Mouse (Mus musculus) retina, adult 2 months (tissue): ENCODE data around the gene Stk40.

Experiments
- DNase-seq: peaks from one replicate; pipeline ENCODE4 v3.0.0-alpha.2; 2012; ENCODE audit warnings: low read depth, low spot score

The Stk40 gene

GRCm38 (mm10) chr4:126097711-126098253 lies 6.0 kb upstream of the Stk40 start:
- DNase-seq: no peak

GRCm38 (mm10) chr4:126099365-126099764 lies 4.4 kb upstream of the Stk40 start:
- no peak for DNase-seq

GRCm38 (mm10) chr4:126100764-126101163 lies 3.0 kb upstream of the Stk40 start:
- no peak for DNase-seq

GRCm38 (mm10) chr4:126102061-126102841 lies 1.5 kb upstream of the Stk40 start:
- DNase-seq: no peak

GRCm38 (mm10) chr4:126103057-126103581 lies 638 bp upstream of the Stk40 start:
- DNase-seq: peak; percentile 53

GRCm38 (mm10) chr4:126104261-126105075 lies 711 bp downstream of the Stk40 start:
- no peak for DNase-seq

- no peak for DNase-seq
These were observed 1.5 kb downstream of the Stk40 start for GRCm38 (mm10) chr4:126105131-126105783.

- peak; percentile 71 for DNase-seq
These were observed 4.4 kb downstream of the Stk40 start for GRCm38 (mm10) chr4:126108061-126108740.

GRCm38 (mm10) chr4:126109613-126110373 lies 6.0 kb downstream of the Stk40 start:
- DNase-seq: no peak

GRCm38 (mm10) chr4:126110374-126111152 lies 6.8 kb downstream of the Stk40 start:
- no peak for DNase-seq

- no peak for DNase-seq
These were observed 7.4 kb downstream of the Stk40 start for GRCm38 (mm10) chr4:126111153-126111549.

GRCm38 (mm10) chr4:126113243-126113642 lies 9.5 kb downstream of the Stk40 start:
- no peak for DNase-seq

GRCm38 (mm10) chr4:126113943-126114342 lies 10.2 kb downstream of the Stk40 start:
- DNase-seq: no peak

- DNase-seq: no peak
These were observed 11.7 kb downstream of the Stk40 start for GRCm38 (mm10) chr4:126115411-126115810.

GRCm38 (mm10) chr4:126115871-126116521 lies 12.2 kb downstream of the Stk40 start:
- DNase-seq: no peak

GRCm38 (mm10) chr4:126117116-126117515 lies 13.4 kb downstream of the Stk40 start:
- DNase-seq: no peak

GRCm38 (mm10) chr4:126118651-126119050 lies 14.9 kb downstream of the Stk40 start:
- DNase-seq: no peak

- no peak for DNase-seq
These were observed 15.3 kb downstream of the Stk40 start for GRCm38 (mm10) chr4:126119051-126119450.

- DNase-seq: no peak
These were observed 16.3 kb downstream of the Stk40 start for GRCm38 (mm10) chr4:126120052-126120451.
